Mouse (Mus musculus): Measurements from ENCODE around the gene Xrcc5. TPM values are rescaled to one million over a fixed set of nuclear protein-coding genes. Genes with fewer than 3 reads are reported as not detected.

Gene Xrcc5
- polyA plus RNA-seq, 1 experiment from 2014 or later, result 31.2 TPM

- ATAC-seq (ENCODE audit: low read depth) (no peak), DNase-seq (ENCODE audit: low spot score) (no peak)
- H3K27me3 ChIP-seq (replicated peaks; ENCODE audit: control insufficient read depth, insufficient read depth, low read length), result no peaks in the 10 kb centered on the region
- H3K4me2 ChIP-seq (ENCODE audit: low read depth, low read length), result no peak overlapping the region
- H3K9me3 ChIP-seq (ENCODE audit: control insufficient read depth, low read length), result no peaks in the 10 kb centered on the region
- H3K9ac ChIP-seq (ENCODE audit: low read depth, low read length), result no peak overlapping the region
- H3K27ac ChIP-seq (replicated peaks; ENCODE audit: low read depth, low read length), result no peak overlapping the region
- 88% methylated on average over 5 of the region's 5 CpGs for WGBS
- H3K4me1 ChIP-seq (ENCODE audit: control insufficient read depth, insufficient read depth, low read length), result no peaks in the 10 kb centered on the region
- peaks cover 79% of the 10 kb centered on the region for H3K36me3 ChIP-seq (ENCODE audit: control insufficient read depth, insufficient read depth, low read length)
- H3K4me3 ChIP-seq (ENCODE audit: low read depth, low read length), result no peak overlapping the region
These were observed 13.5 kb downstream of the Xrcc5 start for GRCm38 (mm10) chr1:72320759-72321158.

DNA sequence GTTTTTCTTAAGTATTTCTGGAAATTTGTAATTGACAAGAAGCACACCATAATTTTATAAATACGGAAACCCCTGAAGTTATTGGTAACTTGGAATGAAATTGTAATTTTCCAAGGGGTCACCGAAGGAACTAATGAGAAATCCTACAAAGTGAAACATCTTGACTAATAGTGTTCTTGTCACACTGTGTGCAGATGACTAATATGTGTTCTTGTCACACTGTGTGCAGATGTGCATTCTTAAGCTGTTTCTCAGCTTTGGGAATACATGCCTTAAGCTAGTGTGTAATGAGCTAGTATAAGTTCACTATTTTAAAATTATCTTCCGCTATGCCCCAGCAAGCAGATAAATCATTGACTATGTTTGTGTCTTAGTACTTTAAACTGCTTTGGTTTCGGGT, 16.0 kb downstream of the Xrcc5 start:
- Histone ChIP-seq H3K9me3 (ENCODE audit: control insufficient read depth, low read length) (no peaks in the 10 kb centered on the region), H3K4me3 (ENCODE audit: low read depth, low read length) (no peak overlapping the region), H3K4me2 (ENCODE audit: low read depth, low read length) (no peak overlapping the region), H3K36me3 (ENCODE audit: control insufficient read depth, insufficient read depth, low read length) (peaks cover 80% of the 10 kb centered on the region), H3K9ac (ENCODE audit: low read depth, low read length) (no peak overlapping the region), H3K4me1 (ENCODE audit: control insufficient read depth, insufficient read depth, low read length) (no peaks in the 10 kb centered on the region), H3K27ac (replicated peaks; ENCODE audit: low read depth, low read length) (no peak overlapping the region), H3K27me3 (replicated peaks; ENCODE audit: control insufficient read depth, insufficient read depth, low read length) (no peaks in the 10 kb centered on the region)
- 95% methylated on average over 4 of the region's 4 CpGs for WGBS
- ATAC-seq (ENCODE audit: low read depth) (no peak), DNase-seq (ENCODE audit: low spot score) (no peak)

DNA sequence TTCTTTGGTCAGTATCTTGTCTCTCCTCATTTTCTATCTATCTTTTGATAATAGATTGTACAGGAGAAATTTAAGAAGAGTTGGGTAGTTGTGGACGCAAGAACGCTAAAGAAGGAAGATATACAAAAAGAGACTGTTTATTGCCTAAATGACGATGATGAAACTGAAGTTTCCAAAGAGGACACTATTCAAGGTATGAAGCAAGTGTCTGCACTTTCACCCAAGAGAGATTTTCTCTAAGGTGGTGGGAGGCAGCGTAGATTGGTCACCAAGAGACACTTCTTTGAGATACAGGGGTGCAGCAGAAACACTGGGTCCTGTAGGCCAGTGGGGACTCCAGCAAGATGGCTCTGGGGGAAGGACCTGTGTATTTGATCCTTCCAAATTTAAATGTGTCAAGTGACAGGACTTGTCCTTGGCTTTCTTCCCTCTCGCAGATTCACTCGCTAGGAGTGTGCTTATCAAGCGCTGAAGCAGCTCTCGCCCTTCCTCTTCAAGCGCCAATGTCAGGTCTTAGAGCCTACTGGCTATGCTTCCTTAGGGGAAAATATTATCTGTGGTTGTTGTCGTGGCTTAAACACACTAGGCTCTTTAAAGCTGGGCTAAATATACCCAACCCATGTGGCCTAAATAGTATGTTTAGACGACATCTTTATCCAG, 19.1 kb downstream of the Xrcc5 start:
- Histone ChIP-seq H3K9ac (ENCODE audit: low read depth, low read length) (no peak overlapping the region), H3K4me1 (ENCODE audit: control insufficient read depth, insufficient read depth, low read length) (no peaks in the 10 kb centered on the region), H3K4me3 (ENCODE audit: low read depth, low read length) (no peak overlapping the region), H3K4me2 (ENCODE audit: low read depth, low read length) (no peak overlapping the region), H3K27me3 (replicated peaks; ENCODE audit: control insufficient read depth, insufficient read depth, low read length) (no peaks in the 10 kb centered on the region), H3K27ac (replicated peaks; ENCODE audit: low read depth, low read length) (no peak overlapping the region), H3K36me3 (ENCODE audit: control insufficient read depth, insufficient read depth, low read length) (peaks cover 79% of the 10 kb centered on the region), H3K9me3 (ENCODE audit: control insufficient read depth, low read length) (no peaks in the 10 kb centered on the region)
- DNase-seq (ENCODE audit: low spot score) (no peak), ATAC-seq (ENCODE audit: low read depth) (no peak)
- 95% methylated on average over 11 of the region's 11 CpGs for WGBS

DNA sequence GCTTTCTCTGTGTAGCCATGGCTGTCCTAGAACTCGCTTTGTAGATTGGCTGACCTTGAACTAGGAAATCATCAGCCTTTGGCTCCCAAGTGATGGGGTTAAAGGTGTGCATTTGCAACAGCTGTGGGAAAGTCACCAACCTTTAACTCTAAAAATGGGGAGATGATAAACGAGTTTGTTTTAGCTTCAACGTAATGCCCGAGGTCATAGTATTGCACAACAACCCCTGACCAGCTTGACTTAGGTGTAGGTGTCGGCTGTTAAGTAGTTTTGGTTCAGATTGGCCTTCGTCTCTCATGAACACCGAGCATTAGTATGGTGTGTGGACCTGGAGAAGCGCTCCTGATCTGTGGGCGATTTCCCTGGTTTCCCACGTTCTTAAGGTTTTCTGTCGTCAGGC, 27.6 kb downstream of the Xrcc5 start:
- ATAC-seq (ENCODE audit: low read depth), result no peak
- Histone ChIP-seq H3K9me3 (ENCODE audit: control insufficient read depth, low read length) (no peaks in the 10 kb centered on the region), H3K27ac (replicated peaks; ENCODE audit: low read depth, low read length) (no peak overlapping the region), H3K27me3 (replicated peaks; ENCODE audit: control insufficient read depth, insufficient read depth, low read length) (no peaks in the 10 kb centered on the region), H3K4me1 (ENCODE audit: control insufficient read depth, insufficient read depth, low read length) (no peaks in the 10 kb centered on the region), H3K9ac (ENCODE audit: low read depth, low read length) (no peak overlapping the region), H3K4me2 (ENCODE audit: low read depth, low read length) (no peak overlapping the region), H3K4me3 (ENCODE audit: low read depth, low read length) (no peak overlapping the region), H3K36me3 (ENCODE audit: control insufficient read depth, insufficient read depth, low read length) (peaks cover 72% of the 10 kb centered on the region)
- 87% methylated on average over 11 of the region's 11 CpGs for WGBS
- DNase-seq (ENCODE audit: low spot score), result no peak

DNA sequence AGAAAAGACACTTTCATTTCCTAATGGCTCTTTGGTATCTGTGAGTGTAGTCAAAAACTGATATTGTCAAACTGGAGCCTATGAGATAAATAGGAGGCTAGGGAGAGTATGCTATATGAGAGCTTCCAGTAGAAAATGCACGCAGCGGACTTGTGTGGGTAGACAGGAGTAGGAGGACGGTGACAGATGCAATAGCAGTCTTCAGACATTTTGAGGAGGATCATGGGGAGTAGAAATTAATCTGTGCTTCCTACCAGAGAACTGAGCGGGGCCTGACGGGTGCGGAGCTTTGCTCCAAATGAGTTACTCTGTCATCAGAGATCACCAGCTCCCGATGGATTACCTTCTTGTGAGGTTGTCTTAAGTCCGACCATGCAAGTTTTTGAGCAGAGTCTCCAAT, 29.6 kb downstream of the Xrcc5 start:
- WGBS, result 92% methylated on average over 8 of the region's 8 CpGs
- peaks cover 71% of the 10 kb centered on the region for H3K36me3 ChIP-seq (ENCODE audit: control insufficient read depth, insufficient read depth, low read length)
- no peaks in the 10 kb centered on the region for H3K27me3 ChIP-seq (replicated peaks; ENCODE audit: control insufficient read depth, insufficient read depth, low read length)
- H3K9me3 ChIP-seq (ENCODE audit: control insufficient read depth, low read length), result no peaks in the 10 kb centered on the region
- H3K9ac ChIP-seq (ENCODE audit: low read depth, low read length), result no peak overlapping the region
- H3K4me1 ChIP-seq (ENCODE audit: control insufficient read depth, insufficient read depth, low read length), result no peaks in the 10 kb centered on the region
- ATAC-seq (ENCODE audit: low read depth), result no peak
- no peak overlapping the region for H3K4me2 ChIP-seq (ENCODE audit: low read depth, low read length)
- H3K4me3 ChIP-seq (ENCODE audit: low read depth, low read length), result no peak overlapping the region
- DNase-seq (ENCODE audit: low spot score), result no peak
- no peak overlapping the region for H3K27ac ChIP-seq (replicated peaks; ENCODE audit: low read depth, low read length)

GRCm38 (mm10) chr1:72338341-72338740, 31.1 kb downstream of the Xrcc5 start:
- H3K4me3 ChIP-seq (ENCODE audit: low read depth, low read length), result no peak overlapping the region
- no peaks in the 10 kb centered on the region for H3K4me1 ChIP-seq (ENCODE audit: control insufficient read depth, insufficient read depth, low read length)
- no peak overlapping the region for H3K9ac ChIP-seq (ENCODE audit: low read depth, low read length)
- ATAC-seq (ENCODE audit: low read depth), result no peak
- H3K9me3 ChIP-seq (ENCODE audit: control insufficient read depth, low read length), result no peaks in the 10 kb centered on the region
- H3K36me3 ChIP-seq (ENCODE audit: control insufficient read depth, insufficient read depth, low read length), result peaks cover 80% of the 10 kb centered on the region
- no peak overlapping the region for H3K27ac ChIP-seq (replicated peaks; ENCODE audit: low read depth, low read length)
- 87% methylated on average over 5 of the region's 5 CpGs for WGBS
- no peaks in the 10 kb centered on the region for H3K27me3 ChIP-seq (replicated peaks; ENCODE audit: control insufficient read depth, insufficient read depth, low read length)
- no peak overlapping the region for H3K4me2 ChIP-seq (ENCODE audit: low read depth, low read length)
- no peak for DNase-seq (ENCODE audit: low spot score)

- Histone ChIP-seq H3K4me2 (ENCODE audit: low read depth, low read length) (no peak overlapping the region), H3K9me3 (ENCODE audit: control insufficient read depth, low read length) (no peaks in the 10 kb centered on the region), H3K9ac (ENCODE audit: low read depth, low read length) (no peak overlapping the region), H3K36me3 (ENCODE audit: control insufficient read depth, insufficient read depth, low read length) (peaks cover 63% of the 10 kb centered on the region), H3K4me3 (ENCODE audit: low read depth, low read length) (no peak overlapping the region), H3K27me3 (replicated peaks; ENCODE audit: control insufficient read depth, insufficient read depth, low read length) (no peaks in the 10 kb centered on the region), H3K4me1 (ENCODE audit: control insufficient read depth, insufficient read depth, low read length) (no peaks in the 10 kb centered on the region), H3K27ac (replicated peaks; ENCODE audit: low read depth, low read length) (no peak overlapping the region)
- WGBS, result 62% methylated on average over 6 of the region's 6 CpGs
- ATAC-seq (ENCODE audit: low read depth), result no peak
- DNase-seq (ENCODE audit: low spot score), result peak; percentile 4
These were observed 40.7 kb downstream of the Xrcc5 start for GRCm38 (mm10) chr1:72347873-72348272.

DNA sequence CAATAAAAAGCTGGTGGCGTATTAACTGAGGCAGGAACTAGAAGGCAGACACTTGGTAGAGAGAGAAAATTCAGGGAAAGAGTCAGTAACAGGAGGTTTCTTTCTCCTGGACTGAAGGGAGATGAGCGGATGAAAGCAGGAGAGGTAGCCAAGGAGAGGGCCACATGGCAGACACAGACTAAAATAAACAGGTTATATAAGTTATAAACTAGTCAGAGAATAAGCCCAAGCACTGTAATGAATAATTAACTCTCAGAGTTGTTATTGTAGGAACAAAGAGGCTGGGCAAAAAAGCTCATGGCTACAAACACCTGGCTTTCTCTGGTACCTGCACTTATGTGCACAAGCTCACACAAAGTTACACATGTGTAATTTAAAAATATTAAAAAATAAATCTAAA, 47.6 kb downstream of the Xrcc5 start:
- Histone ChIP-seq H3K4me3 (ENCODE audit: low read depth, low read length) (no peak overlapping the region), H3K36me3 (ENCODE audit: control insufficient read depth, insufficient read depth, low read length) (peaks cover 43% of the 10 kb centered on the region), H3K4me1 (ENCODE audit: control insufficient read depth, insufficient read depth, low read length) (no peaks in the 10 kb centered on the region), H3K27me3 (replicated peaks; ENCODE audit: control insufficient read depth, insufficient read depth, low read length) (no peaks in the 10 kb centered on the region), H3K9me3 (ENCODE audit: control insufficient read depth, low read length) (no peaks in the 10 kb centered on the region), H3K9ac (ENCODE audit: low read depth, low read length) (no peak overlapping the region), H3K27ac (replicated peaks; ENCODE audit: low read depth, low read length) (no peak overlapping the region), H3K4me2 (ENCODE audit: low read depth, low read length) (no peak overlapping the region)
- no peak for DNase-seq (ENCODE audit: low spot score)
- 92% methylated on average over 2 of the region's 2 CpGs for WGBS
- ATAC-seq (ENCODE audit: low read depth), result no peak

DNA sequence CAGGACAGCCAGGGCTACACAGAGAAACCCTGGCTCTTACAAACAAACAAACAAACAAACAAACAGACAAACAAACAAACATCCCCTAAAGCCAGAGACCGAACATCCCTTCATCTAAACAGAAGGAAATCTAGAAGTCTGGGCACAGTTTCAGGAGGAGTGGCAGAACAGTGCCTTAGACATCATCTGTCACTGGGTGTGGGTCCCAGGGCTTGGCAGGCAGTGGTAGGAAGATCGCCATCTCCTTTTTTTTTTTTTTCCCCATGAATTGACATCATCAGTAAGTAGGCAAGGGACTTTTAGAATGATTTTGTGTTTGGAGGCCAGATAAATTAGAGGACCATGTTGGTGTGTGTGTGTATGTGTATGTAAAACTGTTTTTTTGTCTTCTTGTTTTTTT, 51.0 kb downstream of the Xrcc5 start:
- peaks cover 39% of the 10 kb centered on the region for H3K36me3 ChIP-seq (ENCODE audit: control insufficient read depth, insufficient read depth, low read length)

More for the DNA sequence above, 51.0 kb downstream of the Xrcc5 start:
- ATAC-seq (ENCODE audit: low read depth) (no peak), DNase-seq (ENCODE audit: low spot score) (no peak)
- H3K4me1 ChIP-seq (ENCODE audit: control insufficient read depth, insufficient read depth, low read length), result no peaks in the 10 kb centered on the region
- no peak overlapping the region for H3K4me3 ChIP-seq (ENCODE audit: low read depth, low read length)
- H3K27me3 ChIP-seq (replicated peaks; ENCODE audit: control insufficient read depth, insufficient read depth, low read length), result no peaks in the 10 kb centered on the region
- no peak overlapping the region for H3K4me2 ChIP-seq (ENCODE audit: low read depth, low read length)
- no peak overlapping the region for H3K9ac ChIP-seq (ENCODE audit: low read depth, low read length)
- no peaks in the 10 kb centered on the region for H3K9me3 ChIP-seq (ENCODE audit: control insufficient read depth, low read length)
- no peak overlapping the region for H3K27ac ChIP-seq (replicated peaks; ENCODE audit: low read depth, low read length)
- 86% methylated on average over 2 of the region's 2 CpGs for WGBS

Data from embryonic facial prominence, embryonic 14.5 days (tissue).